Comparison of ENCODE assay signal across 17 mouse cellular contexts in the genomic region with DNA sequence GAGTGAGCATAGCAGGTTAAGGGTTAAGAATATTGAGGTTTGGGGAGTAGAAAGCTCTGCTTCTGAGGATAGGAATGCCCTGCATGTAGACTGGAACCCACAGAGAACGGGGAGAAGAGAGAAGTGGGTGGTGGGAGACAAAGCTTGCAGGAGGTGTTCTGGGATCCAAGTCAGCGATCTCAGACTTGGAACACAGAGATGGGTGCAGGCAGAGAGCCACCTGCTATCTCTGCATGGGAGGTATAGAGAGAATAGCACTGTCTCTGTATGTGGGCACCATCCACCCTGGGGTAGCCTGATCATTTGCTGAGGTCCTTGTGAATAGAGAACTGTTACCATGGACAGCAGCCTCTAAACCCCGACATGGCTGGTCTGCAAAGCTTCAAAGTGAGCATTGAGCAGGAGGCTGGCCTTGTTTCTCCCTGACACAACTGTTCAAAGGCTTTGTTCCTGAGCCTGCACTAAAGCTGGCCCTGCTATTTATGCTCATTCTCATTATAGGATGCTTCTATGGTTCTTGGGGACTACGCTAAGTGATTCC.
DNase-seq lines count a peak whose midpoint lies in the region; ATAC-seq and TF ChIP-seq lines count a peak whose summit lies in the region.
"Had no signal": no experiment of that assay in that cellular context is flagged by ENCODE, and none has a peak within 500 bp of the region (broad histone marks: within the 10 kb centered on the region; RNA-seq: fewer than 3 reads in every experiment).

No protein-coding gene starts in this region.

- ATAC-seq in kidney, postnatal 0 days (replicated peaks; ENCODE audit: low FRiP score, low read depth), result no peak
- ATAC-seq in inflammation-experienced regulatory T-cells, adult 6 months, result no peak
- ATAC-seq: activated CD4-positive, CD25-positive, alpha-beta regulatory T cell, adult 4 months; CD4-positive, CD25-positive, alpha-beta regulatory T cell, adult 4 months; forebrain, embryonic 16.5 days had no signal

- no peak overlapping the region for H3K4me3 ChIP-seq in kidney, postnatal 0 days (replicated peaks; ENCODE audit: low read depth, low read length)
- H3K4me3 ChIP-seq: hindbrain, embryonic 12.5 days; limb, embryonic 12.5 days; liver, embryonic 13.5 days had no signal

- 0 out of 2 replicates have a peak, but pooled peaks cover under 1% of the 10 kb centered on the region for H3K4me1 ChIP-seq in kidney, postnatal 0 days (replicated peaks; ENCODE audit: insufficient read depth, low read length)
- H3K4me1 ChIP-seq: limb, embryonic 12.5 days had no signal

- no peak overlapping the region for H3K9ac ChIP-seq in kidney, postnatal 0 days (ENCODE audit: low read depth, low read length)
- H3K9ac ChIP-seq: hindbrain, embryonic 12.5 days; limb, embryonic 12.5 days; liver, embryonic 13.5 days had no signal

- no peak for TF ChIP-seq POLR2A in brain, embryonic 14.5 days (IDR thresholded peaks at IDR 0.05; ENCODE audit: borderline replicate concordance, extremely low read depth, insufficient read depth, insufficient read length, poor library complexity, severe bottlenecking)

- no peak for TF ChIP-seq CTCF in kidney, postnatal 0 days (IDR thresholded peaks at IDR 0.05; ENCODE audit: low read depth)
- no peak for TF ChIP-seq CTCF in brain, embryonic 14.5 days (IDR thresholded peaks at IDR 0.05; ENCODE audit: borderline replicate concordance, extremely low read depth, insufficient read depth, insufficient read length)

- 60% methylated on average over 4 of the region's 4 CpGs for WGBS in kidney, postnatal 0 days

- no peaks in the 10 kb centered on the region for H3K36me3 ChIP-seq in kidney, postnatal 0 days (ENCODE audit: insufficient read depth, low read length)
- H3K36me3 ChIP-seq: G1E; hindbrain, embryonic 12.5 days; limb, embryonic 12.5 days; liver, embryonic 13.5 days had no signal

- H3K27me3 ChIP-seq in kidney, postnatal 0 days (ENCODE audit: insufficient read depth, low read length), result no peaks in the 10 kb centered on the region

- H3K9me3 ChIP-seq in kidney, postnatal 0 days (replicated peaks; ENCODE audit: low read length), result no peaks in the 10 kb centered on the region
- H3K9me3 ChIP-seq: G1E; hindbrain, embryonic 12.5 days; limb, embryonic 12.5 days; liver, embryonic 13.5 days had no signal

- peak; percentile 36 for DNase-seq in kidney, postnatal 0 days (ENCODE audit: low spot score)
- no peak for DNase-seq in kidney, postnatal 14 days
- peak; percentile 35 for DNase-seq in right cerebral cortex, postnatal 25 days
- no peak for DNase-seq in right cerebral cortex, postnatal 14 days
- DNase-seq in brain, embryonic 14.5 days (ENCODE audit: low read depth), result peak; percentile 26
- DNase-seq in adrenal gland, adult (ENCODE audit: inconsistent age in 2 of 2, low spot score in 1 of 2), result no peak
- DNase-seq: adrenal gland, postnatal 36 days; cerebellum, adult 9-10 months; gastrocnemius, postnatal 14 days; liver, embryonic 13.5 days had no signal

- H3K4me2 ChIP-seq in kidney, postnatal 0 days (ENCODE audit: low read length), result no peak overlapping the region
- H3K4me2 ChIP-seq: hindbrain, embryonic 12.5 days; limb, embryonic 12.5 days; liver, embryonic 13.5 days had no signal

- no peak overlapping the region for H3K27ac ChIP-seq in kidney, postnatal 0 days
- H3K27ac ChIP-seq: hindbrain, embryonic 12.5 days; limb, embryonic 12.5 days; liver, embryonic 13.5 days had no signal

Comparison
In these comparisons a context has a peak if more than half of its experiments do, and no peak if none do; other contexts are left out.
1. DNase-seq: peak in kidney, postnatal 0 days (single experiment), right cerebral cortex, postnatal 25 days (single experiment) and brain, embryonic 14.5 days (single experiment); none in kidney, postnatal 14 days (single experiment), right cerebral cortex, postnatal 14 days (single experiment) and adrenal gland, adult (0 of 2).